Mouse (Mus musculus): Measurements from ENCODE around the gene Hpgds.

Hpgds gene

DNA sequence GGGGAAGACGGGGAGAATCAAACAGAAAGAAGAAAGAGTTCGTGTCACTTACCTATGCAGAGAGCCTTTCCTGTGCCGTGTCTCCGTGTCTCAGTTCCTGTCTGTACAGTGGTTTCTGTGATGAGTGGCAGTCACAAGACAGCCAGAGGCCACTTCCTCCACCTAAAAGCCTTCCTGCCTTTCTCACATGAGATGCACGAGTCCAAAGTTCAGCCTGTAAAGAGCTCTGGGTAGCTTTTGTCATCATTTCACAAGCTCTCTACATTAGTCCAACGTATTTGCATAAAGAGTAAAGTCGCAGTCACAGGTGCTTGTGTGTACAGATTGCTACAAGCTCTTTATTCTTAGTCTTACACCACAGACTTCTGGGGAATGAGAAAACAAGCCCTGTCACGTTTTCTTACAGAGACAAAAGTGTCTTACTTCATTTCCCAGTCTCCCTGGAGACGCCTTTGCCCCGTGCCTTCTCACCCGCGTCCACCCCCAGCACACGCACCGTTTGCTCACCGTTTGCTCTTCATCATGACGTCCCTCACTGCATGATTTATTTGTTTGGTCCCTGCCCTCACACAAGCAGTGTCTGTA lies at the start of gene Hpgds:
Hpgds (minus strand) TSS at position 288 of the 585 bp plus-strand sequence.
- no peak for DNase-seq

DNA sequence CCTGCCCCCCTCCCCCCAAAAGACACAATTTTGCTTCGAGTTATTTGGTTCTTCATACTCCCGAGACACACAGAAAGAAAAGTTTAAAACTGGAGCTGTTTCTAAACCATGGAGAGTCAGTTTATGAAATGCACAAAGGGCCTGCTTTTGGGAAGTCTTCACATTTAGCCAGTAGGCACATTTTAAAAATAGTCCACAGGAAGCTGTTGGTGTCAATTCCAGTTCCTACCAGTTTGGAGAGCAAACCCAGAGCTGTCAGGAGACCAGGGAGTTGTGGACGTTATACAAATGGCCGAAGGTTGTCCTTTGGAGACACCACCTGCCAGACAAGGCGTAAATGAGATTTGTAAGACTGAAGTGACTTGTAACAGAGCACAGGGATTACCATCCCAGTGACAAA lies 20.3 kb upstream of the Hpgds start:
- DNase-seq: no peak

DNA sequence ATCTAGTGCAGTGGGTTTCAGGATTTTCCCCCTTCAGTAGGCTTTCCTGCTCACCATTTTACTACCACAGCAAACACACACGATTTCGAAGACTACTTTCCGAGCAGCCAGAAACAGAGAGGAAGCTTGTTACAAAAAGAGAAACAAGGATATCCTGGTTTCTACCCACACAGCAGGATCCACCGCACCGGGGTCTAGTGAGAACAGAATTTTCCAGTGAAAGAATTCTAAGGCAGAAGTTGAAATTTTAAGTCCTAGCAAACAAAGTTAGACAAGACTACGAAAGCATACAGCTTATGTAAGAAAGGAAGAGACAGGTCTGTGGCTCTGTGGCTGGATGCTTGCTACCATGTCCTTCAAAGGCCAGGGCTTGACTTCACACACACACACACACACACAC lies 19.4 kb upstream of the Hpgds start:
- no peak for DNase-seq

DNA sequence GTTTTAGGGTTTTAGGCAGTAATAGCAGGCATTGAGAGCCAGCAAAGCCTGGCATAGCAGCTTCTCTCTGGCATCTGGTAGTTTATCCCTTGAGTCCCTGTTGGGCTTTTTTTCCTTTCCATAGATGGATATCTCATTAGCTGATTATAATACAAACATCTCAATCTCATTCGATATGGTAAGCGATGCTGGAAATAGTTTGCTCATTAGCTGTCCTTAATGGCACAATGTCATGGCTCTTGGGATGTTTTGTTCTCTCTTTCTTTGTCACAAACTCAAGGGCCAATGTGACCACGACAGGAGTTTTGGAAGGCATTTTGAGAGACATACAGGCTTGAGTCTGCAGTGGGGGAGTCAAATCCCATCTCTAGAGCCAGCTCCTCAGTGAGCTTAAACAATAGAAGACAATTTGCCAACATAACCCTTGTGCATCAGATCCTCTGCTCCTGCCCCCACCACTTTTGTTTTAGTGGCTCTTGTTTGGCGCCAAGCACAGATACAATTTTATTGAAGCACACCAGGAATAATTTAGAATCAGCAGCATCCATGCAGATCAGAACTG lies 14.8 kb upstream of the Hpgds start:
- DNase-seq: no peak

DNA sequence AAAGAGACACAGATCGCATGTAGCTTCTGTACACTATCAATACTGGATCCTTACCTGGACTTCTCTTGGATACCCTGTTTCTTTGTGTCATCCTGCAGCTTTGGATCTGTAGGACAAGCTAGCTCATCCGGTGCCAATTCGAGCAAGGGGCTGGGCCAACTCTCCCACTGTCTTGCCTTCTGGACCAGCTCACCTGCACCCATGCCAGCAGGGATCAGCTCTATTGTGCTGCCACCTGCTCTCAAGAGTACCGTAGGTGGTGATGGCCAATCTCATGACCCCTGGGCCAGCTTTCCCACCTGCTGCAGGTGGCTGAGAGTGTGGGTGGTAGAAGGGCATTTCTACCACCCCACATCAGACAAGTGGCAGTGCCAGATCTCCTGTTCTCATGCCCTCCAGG lies 12.3 kb upstream of the Hpgds start:
- DNase-seq: peak; percentile 90

DNA sequence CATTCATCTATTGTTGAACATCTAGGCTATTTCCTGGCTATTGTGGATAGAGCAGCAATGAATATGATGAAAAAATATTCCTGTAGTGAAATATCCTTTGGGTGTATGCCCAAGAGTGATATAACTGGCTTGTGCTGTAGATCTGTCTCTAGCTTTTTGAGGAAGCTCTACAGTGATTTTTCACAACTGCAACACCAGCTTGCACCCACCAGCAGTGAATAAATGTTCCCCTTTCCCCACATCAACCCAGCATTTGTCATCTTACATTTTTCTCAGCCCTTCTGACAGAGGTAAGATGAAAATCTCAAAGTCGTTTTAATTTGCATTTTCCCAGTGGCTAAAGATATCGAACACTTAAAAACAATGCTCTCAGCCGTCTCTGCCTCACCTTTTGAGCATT lies 8.9 kb upstream of the Hpgds start:
- DNase-seq: no peak

DNA sequence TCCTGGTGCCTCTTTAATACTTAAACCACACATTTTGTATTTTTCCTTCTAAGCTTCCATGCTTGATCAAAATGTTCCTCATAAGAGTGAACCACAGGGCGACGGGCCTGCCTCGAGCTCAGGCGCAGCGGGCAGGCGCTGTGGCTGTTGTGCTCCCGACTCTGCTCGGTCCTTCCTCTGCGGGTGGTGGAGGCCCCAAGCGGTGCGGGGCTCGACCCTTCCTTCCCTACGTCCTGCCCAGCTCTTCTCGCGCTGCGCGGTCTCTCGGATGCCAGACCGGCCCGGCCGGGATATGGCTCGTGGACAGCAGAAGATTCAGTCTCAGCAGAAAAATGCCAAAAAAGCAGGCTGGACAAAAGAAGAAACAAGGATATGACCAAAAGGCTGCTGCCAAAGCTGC lies 6.0 kb upstream of the Hpgds start:
- DNase-seq: peak; percentile 31

DNA sequence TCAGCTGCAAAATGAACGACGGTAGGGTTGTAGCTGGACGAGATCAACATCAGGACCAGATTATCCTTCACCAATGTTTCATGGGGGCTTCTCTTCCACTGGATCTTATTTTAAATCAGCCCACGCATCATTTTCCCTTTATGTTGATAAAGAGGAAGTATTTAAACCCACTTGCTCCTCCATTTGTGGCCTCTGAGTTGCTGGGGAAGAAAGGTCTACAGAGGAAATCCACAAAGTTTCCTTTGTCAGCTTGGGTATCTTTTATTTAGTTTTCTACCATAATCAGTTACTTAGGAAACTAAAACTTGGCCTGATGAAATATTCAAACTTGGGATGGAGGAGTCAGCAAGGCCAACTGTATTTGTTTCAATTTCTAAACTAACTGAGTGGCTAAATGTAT lies 1.7 kb upstream of the Hpgds start:
- no peak for DNase-seq

DNA sequence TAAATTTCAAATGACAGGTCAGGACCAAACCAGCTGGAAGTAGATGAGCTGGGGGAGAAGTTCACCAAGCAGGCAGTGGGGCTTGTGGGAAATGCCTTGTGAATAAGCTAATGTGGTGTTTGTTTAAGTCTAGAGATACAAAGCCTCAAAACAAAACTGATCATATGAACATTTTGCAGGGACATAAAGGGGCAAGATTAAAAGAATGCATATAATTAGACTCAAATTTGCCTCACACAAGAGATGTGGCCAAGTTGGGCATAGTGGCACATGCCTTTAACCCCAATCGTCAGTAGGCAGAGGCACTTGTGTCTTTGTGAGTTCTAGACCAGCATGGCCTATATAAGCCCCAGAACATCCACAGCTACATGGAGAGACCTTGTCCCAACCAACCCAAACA lies 2.4 kb downstream of the Hpgds start:
- DNase-seq: no peak

DNA sequence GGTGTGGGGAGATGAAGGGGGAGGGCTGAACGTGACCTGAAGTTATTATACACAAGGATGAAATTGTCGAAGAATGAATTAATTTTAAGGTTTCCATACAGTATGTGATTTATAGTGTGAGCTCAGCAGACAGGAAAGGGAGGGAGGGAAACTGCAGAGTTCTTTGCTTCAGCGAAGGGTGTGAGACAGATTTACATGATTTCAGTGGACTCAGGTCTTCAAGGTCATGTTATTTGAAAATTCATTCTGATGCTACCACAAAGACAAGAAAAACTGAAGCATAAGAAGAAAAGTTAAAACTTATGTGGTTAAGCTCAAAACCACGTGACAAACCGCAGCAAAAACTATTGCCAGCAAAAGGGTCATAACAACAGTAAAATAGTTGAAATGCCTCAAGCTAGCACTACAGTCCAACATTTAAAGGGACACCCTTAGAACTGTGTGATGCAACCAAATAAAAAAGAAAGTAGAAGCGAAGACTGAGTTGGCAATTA lies 3.9 kb downstream of the Hpgds start:
- DNase-seq: no peak

DNA sequence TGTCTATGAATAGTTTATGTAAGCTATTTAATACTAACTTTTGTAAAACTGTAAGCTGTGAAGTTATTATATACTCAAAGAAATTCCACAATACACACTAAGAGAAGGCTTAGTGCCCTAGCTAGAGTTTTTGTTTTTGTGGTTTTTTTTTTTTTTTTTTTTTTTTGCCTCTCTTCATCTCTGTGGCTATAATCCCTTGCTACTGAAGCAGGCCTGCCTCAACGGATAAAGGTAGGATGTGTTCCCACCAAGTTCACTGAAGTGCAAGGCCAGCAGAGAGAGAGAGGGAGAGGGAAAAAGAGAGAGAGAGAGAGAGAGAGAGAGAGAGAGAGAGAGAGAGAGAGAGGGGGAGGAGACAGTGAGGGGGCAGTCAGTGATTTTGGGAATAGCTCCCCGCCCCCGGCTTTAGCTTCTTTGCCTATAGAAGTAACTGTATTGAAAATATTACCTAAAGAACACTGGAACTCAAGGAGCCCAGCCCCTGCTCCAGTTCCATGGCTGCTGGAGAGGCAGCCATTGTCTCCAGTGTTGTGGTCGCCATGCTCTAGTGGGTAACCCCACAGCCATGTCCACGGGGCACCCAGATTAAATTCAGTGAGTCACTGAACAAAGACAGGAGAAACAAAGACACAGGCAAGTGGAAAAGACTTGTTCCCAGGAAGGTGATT lies 4.5 kb downstream of the Hpgds start:
- DNase-seq: no peak

DNA sequence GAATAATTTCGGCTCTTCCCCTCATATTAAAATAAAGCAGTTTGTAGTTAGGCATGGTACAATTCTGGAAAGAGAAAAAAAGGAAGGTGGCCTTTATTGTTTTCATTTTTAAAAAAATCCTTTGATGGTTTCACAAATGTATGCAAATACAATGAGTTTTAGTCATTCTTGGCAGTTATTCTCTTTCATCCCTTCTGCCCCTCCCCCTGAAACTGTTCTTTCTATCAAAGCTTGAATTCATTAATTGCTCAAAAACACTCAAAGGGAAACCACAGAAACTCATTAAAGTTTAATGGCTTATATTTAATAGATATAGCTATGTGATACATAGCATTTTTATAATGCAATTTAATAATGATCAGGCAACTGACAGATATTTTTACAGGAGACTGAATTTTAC lies 6.5 kb downstream of the Hpgds start:
- DNase-seq: no peak

DNA sequence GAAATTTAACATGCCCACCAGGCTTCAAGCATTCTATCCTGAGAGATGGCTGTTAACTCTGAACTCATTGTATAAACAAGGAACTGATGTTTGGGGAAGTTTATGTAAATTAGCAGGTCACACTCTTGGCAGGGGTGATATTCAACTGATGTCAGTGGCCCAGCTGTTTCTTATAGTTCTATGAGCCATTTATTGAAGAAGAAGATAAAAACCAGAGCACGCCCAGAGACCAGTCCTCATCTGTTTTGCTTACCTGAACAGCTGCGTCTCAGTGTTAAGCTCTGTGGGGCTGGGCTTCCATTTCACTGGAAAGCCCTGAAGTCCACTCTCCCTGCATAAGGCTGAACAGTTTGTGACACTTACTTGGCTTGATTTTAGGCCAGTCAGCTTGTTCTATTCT lies 6.9 kb downstream of the Hpgds start:
- no peak for DNase-seq

DNA sequence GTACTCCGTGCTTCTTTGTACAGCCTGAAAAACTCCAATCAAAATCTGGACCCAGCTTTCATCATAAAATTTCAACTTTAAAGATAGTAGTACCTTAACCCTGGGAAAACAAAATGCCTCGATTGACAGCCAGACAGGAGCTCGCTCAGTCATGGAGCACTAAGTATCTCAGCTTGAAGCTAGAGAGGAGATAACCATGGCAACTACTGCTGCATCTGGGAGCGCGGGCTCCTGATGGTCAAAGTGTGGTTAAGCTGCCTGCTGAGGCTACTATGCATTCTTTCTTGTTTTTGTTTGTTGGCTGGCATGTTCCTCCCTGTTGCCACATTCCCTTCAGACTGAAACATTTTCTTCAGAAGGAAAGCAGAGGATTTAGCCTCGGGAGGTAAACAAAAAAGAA lies 12.3 kb downstream of the Hpgds start:
- no peak for DNase-seq

DNA sequence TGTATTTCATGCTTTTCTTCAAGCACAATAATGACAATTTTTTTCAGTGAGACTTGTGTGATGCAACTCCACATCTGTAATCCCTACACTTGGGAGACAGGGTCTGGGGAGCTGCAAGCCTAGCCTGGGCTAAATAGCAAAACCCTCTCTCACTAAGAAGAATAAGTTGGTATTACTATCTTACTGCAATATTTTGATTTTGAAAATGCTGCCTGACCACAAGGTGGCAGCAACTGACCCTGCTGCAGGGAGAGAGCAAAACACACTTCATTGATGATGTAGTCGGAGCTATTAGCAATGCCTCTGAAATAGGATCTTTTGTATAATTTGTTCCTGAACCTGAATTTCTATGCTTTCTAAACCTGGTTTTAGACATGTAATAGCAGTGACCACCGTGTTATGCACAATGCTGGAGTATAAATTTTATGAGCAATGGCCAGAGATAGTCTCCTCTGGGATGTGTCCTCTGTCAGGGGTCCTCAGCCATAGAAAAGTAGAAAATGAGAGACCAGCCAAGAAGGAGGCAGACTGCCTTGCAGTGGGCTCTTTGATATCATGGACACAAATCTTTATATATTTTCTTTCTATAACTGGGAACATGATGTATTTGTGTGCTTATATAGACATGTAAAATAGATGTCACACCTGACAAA lies 18.5 kb downstream of the Hpgds start:
- peak; percentile 23 for DNase-seq

DNA sequence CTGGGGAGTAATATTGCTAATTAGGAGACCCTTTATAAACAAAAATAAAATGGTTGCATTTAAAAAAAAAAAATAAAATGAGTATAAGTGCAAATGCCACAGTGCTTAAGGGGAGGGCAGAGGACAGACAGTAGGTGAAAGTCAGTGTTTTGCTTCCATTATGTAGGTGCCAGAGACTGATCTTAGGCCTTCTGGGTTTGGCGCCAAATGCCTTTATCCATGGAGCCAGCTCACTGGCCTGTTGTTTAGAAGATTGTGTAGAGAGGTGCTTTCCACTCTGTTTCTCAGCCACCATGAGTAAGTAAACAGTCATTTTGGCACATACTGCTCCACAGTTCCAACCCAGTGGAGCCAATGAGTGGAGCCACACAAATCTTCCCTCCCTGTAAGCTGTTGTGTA lies 27.2 kb downstream of the Hpgds start:
- DNase-seq: no peak

DNA sequence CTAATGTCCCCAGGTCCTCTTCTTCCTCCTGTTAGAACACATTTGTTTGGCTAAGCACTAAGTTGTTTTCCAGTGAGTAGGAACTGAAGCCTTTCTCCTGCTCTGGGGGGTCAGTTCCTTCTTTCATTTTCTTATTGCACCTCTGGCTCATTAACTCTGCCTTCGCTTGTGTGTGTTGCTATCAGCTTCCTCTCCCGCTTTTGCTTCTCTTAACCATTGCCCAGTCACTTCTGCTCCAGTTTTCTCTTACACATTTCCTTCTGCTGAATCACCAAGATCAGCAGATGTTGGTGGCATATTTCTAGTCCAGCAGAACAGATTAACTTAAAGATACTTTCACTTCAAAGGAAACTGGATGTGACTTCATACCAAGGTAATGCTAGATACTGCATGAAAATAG lies 29.8 kb downstream of the Hpgds start:
- DNase-seq: no peak

DNA sequence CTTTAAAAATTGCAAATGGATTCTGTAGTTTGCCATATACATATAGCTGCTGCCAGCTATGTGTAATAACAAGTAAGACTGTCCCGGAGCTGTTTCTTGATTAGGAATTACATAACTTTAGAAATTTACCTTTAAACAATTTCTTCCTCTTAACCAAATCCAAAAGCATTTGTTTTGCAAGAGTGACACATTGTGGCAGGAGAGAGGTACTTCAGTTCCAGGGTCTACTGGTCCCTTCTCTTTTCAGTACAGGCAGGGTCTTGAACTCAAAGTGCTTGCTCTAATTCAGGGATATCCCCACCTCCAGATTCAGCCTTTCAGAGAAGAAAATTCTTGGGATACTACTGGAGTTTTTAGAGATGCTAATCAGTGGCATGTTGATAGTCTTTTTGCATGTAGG lies 65.6 kb downstream of the Hpgds start:
- DNase-seq: no peak

DNA sequence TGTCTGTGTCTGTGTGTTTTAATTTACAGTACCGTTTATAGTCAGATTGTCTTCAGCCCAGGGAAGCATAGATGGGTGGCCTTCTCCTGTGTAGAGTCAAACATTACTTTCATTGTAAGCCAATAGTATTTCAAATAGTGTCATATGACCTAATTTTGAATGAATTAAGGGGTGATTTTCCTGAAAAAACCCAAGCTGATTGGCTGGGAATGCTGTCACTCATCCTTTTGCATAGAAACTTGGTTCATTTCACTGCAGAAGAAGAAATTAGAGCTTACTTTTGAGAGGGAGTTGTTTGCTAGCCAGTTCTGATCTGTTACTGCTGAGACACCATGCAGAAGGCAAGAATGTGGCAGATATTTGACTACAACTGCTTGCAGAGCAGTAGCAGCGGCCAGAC lies 69.5 kb downstream of the Hpgds start:
- no peak for DNase-seq
